Mouse (Mus musculus): Measurements from ENCODE around the gene Sdf4.

The Sdf4 gene

DNA sequence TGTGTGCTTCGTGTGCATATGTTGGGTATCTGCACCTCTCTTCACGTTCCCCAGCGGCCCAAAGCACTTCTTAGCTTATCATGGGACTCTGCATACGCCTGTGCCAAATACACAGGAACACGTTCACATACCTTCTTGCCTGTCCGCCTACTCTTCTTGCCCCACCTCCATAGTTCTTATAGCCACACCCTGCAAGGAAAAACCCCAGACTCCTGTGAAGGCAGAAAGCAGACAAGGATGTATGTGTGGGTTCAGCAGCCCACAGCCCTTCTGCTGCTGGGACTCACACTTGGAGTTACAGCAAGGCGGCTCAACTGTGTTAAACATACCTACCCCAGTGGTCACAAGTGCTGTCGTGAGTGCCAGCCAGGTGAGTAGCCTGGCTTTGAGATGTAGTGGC lies 21.0 kb downstream of the Sdf4 start, which contains the start of gene Tnfrsf4:
TSS of gene Tnfrsf4 (plus strand) at position 207 of the 400 bp plus-strand sequence.
- DNase-seq = no peak

DNA sequence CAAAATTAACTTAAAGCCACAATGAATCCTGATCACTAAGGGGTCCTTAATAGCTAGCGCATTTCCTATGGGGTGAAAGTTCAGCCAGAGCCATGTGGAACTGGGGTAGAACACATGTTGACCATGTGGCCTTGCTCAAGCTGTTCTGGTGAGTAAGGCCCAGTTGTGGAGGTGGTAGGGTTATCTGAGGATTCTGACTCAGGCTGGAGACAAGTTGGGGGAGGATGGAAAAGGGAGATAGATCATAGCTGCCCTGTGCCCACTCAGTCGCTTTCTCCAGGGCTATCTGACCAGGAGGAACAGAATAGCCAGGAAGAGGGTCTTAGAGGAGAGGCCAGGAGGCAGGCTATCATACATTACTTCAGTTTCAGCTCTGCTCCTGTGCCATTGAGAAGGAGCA lies 21.8 kb downstream of the Sdf4 start:
- no peak for DNase-seq

DNA sequence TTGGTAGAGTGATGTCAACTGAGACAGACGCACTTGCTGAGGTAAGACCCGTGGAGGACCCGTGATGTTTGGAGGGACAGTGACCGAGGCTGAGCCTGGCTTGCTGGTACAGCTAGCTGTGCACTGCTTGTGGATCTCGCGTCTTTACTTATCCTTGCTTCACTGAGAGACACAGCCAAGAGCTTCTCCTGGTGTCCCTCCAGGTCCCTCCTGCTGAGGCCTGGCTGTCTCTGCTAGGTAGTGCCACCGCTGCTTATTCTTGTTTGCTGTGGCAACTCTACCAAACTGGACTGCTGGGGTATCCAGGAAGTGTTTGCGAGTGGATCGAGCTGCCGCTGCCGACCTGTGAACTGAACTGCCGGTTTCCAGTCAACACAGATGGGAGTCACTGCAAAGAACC lies 27.1 kb downstream of the Sdf4 start:
- DNase-seq = no peak

DNA sequence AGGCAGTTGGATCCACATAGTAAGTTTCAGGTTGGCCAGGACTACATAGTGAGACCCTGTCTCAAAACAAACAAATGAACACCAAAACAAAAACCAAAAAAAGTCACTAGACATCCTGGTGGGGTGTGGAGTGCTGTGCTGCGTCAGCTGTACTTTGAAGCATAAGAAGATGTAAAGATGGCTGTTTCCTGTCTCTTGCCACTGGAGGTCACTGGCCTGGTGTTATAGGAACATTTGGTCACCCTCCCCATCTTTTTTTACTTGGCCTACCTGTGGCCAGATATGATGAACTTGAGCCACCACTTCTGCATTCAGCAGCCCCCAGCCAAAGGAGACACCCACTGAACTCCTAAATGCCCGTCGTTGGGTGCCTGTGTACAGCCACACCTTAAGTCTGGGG lies 28.7 kb downstream of the Sdf4 start:
- DNase-seq = no peak

DNA sequence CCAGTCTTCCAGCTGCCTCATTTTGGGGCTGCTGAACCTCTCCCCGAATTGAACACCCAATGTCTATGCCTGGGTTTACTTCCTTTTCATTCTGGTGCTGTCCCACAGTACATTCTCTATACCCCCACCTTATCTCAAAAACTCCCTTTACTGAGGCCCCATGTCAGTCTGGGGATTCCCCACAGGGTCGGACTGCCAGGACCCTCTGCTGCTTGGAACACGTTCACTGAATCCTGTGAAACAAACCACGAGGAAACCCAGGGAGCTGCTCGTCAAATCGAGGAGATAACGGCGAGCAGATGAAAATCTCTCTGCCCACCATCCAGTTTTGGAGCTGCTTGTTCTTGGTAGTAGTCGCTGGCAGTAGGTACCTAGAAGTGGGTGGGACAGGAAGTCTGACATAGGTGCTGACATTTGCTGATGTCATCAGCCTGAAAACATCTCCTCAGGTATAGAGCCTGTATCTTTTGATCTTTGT lies 29.3 kb downstream of the Sdf4 start:
- peak; percentile 46 for DNase-seq

DNA sequence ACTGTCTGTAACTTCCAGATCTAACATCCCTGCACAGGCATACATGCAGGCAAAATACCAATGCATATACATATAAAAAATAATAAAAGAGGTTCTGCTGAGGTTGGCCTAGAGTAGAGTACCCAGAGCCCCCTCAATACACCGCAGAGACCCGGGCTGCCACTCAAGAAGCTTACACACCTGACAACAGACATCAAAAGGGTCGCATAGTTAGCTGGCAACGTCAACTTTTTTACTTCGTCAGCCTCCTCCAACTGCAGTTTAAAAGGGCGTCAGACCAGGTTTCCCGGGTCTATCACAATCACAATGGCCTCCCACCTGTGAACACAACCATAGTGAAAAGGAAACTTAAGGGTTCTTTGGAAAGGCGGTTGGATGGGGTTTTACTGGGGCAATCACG lies 30.8 kb downstream of the Sdf4 start:
- peak; percentile 54 for DNase-seq

DNA sequence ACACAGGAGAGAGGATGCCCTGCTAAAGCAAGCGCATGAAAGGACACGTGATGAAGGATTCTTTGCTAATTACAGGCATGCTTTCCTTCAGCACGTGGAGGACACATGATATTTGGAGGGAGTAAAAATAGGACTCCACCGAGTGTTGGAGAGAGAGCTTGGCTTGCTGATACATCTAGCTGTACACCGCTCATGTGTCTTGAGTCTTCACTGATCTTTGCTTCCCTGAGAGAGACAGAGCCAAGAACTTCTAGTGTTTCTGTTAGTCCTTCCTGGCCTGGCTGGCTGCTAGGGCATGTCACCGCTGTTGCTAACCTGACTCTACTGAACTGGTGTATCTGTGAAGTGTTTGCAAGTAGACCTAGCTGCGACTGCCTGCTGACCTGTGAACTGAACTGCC lies 31.5 kb downstream of the Sdf4 start:
- DNase-seq = no peak

DNA sequence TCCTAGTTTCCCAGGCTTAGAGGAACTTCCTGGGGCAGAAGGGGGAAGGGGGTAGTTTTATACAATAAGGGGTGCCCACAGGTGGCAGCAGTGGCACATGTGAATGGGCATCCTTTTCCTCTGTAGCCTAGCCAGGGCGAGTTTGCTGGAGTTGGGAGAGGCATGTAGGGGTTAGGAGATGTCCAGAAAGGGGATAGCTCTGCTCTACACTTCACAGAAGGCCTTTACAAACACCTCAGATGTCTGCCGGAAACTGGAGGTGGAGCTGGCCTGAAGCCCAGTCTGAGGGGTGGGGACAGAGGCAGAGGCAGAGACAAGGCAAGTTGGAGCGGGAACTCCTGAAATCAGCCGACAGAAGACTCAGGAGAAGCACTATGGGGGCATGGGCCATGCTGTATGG lies 33.3 kb downstream of the Sdf4 start, which contains the start of gene Tnfrsf18:
TSS of gene Tnfrsf18 (plus strand) at position 152 of the 400 bp plus-strand sequence.
- peak; percentile 81 for DNase-seq

DNA sequence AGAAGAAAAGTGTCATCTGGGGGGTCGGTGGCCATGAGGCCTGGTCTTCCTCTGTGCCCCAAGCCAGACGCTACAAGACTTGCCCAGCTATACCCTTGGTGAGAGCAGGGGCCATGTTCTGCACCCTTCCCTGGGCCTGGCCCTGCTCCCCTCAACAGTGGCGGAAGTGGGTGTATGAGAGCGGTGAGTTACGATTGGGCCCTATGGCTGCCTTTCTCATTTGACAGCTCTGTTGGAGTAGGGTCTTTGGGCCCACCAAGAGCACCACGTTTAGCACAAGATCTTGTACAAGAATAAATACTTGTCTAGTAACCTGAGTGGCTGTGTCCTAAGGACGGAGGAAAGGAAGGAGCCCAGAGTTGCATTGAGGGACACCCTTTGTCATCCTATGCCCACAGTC lies 35.9 kb downstream of the Sdf4 start:
- DNase-seq = no peak

DNA sequence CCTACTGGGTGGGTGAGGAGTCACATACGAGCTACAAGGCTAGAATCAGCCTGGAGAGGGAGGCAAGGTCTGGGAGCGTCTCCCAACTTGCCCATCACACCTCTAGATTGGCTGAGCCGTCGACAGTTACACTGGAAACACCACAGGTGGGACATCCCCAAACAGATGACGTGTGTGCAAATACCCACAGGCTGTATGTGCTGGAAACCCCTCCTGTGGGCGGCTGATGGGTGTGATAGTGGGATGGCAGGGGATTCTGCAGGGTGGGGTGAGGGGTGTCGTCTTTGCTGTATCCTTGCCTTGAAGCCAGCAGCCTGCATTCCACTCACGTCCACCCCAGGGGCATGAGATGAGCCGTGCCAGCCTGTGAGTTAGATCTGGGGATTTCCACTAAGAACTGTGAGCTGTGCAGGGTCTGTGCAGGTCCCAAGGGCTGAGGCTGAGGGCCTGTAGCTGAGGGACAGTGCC lies 38.0 kb downstream of the Sdf4 start:
- no peak for DNase-seq

DNA sequence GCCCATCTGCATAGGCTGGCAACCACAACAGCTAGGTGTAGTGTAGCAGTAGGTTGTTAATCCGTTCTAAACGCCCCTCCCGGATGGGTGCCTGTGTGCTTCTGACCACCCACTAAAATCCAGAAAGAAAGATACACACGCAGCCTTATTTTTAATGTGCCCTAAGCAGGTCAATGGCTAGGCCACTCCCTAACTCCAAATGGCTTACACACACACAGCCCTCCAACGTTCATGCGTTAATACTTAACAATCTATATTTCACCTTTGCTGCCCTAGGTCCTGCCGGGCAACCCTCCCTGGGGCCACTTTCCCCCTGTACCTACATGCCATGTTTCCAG lies 38.6 kb downstream of the Sdf4 start:
- DNase-seq = no peak

DNA sequence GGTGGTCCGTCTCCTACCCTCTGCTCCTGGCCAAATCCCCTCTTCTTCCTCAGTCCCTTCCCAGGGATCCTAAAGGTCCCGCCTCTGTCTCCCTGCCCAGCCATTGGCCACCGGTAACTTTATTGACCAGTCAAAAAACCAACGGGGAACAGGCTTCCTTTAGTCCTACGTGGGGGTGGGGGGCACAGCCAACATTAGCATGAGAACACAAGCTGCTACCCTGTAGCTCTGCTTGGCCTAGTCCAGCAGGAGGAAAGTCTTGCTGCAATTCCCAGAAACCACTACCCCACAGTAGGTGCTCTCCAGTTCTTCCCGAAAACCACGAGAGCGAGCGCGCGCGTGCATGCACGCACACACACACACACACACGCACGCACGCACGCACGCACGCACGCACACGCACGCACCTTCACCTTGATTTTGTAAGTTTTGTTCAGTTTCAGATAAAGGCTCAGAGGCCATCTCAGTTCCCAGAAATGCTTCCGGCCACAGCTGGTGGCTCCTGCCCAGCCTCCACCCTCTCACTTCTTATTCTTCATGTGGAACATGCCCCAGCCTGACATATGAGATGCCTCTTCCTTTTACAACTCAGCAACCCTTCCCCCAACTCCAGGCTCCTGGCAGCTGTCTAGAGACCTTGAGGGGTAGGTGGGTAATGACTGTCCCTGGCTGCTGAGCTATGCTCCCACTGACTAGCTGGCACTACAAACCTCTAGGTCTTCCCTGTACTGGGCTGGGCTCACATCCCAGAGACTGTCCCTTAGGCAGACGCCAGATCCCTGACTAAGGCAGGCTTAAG lies 39.1 kb downstream of the Sdf4 start:
- peak; percentile 66 for DNase-seq

DNA sequence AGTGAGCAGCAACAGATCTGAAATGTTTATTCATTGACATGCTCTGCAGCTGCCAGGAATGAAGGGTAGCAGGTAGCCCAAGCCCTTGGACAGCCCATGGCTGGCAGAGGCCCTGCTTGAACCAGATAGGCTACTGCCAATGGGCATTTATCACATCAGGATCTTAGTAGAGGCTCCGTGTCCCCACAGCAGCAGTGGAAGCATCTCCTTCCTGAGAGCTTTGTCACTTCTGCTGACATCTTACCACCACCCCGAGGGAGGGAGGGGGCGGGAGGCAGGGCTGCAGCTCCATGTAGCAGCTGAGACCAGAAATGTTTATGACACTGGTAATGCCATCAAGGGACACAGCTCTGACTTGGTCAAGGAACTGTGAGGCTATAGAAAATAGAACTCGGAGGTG lies 40.2 kb downstream of the Sdf4 start:
- peak; percentile 54 for DNase-seq

DNA sequence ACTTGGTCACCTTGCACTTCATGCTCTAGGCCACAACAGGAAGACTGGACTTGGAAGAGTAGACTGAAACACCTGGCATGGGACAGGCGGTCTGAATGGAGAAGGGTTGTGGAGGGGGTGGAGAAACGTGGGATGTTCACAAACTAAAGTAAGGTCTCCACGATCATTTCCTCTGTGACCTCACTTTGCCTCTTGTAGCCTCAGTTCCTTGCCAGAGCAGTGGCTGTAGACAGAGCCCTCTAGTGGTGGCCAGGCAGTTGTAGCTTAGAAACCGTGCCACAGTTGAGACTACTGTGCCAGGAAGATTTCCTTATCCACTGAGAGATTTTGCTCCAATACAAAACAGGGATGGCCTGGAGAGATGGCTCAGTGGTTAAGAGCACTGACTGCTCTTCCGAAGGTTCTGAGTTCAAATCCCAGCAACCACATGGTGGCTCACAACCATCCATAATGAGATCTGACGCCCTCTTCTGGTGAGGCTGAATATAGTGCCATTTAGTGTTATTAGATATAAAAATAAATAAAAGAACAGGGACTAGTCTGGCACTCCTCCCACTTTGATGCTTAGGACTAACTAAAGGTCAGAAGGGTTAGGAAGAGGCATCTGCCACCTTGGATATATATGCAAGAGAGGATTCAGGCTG lies 40.9 kb downstream of the Sdf4 start:
- DNase-seq = peak; percentile 75

DNA sequence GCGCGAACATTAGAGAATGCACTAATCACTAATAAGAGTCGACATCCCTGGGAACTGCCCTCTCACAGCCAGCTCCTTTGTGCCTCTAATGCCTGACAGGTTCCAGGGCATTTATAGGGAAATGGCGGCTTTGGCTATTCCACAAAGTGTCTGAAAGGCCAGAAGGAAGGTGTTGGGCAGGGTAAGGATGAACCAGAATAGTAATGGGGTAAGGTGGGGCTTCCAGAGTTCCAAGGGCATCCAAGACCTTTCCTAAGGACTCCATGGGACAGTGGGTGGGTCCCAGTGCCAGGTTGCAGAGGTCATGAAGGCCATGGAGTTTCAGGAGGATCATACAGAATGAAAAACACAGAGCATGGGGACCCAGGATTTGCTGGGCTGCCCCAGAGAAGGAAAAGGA lies 41.6 kb downstream of the Sdf4 start:
- no peak for DNase-seq

DNA sequence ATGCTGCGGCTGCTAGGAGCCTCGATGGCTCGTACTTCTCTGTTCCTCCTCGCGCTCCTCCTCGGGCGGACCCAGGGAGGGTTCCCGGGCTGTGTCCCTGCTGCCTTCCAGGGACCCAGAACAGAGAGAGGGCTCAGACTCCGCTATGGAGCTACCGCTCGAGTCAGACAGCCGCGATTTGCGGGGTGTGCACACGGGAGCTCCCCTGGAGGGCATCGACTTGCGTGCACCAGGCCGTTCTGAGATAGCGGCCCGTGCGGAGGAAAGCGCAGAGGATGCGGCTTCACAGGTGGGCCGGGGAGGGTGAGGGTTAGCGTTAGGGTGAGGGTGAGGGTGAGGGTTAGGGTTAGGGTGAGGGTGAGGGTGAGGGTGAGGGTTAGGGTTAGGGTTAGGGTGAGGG lies 42.2 kb downstream of the Sdf4 start:
- no peak for DNase-seq

DNA sequence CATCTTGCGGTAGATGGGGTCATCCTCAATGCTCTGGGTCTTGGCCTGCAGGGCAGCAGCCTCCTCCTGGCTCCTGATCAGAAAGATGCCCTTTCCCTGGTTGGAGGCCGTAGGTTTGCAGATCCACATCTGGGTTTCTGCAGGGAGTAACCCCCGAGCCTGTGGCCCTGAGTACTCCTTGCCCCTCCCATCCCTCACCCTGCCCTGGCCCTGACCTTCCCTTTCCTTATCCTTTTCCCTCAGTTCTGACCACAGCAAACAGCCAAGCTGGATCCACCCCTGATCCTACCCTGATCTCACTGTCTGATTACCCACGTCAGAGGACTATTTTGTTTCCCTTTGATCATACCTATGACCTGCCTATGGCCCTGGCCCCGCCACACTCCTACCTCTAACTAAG lies 52.1 kb downstream of the Sdf4 start:
- no peak for DNase-seq

DNA sequence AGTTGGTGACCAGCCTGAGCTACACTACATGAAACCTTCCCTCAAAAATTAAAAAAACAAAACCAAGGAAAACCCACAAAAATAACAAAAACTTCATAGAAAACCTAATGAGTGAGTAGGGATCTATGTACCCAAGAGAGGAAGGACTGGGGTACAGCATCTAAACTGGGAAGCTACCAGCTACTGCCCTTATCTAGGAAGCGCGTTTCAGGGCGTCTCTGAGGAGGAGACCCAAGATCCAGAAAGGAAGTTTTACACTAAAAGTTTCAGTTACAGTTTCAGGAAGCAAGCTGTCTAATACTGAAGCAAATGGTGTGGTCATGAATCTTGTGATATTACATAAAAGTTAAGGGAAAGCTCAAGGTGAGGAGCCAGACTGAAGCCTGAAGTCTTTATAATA lies 57.1 kb downstream of the Sdf4 start:
- no peak for DNase-seq

DNA sequence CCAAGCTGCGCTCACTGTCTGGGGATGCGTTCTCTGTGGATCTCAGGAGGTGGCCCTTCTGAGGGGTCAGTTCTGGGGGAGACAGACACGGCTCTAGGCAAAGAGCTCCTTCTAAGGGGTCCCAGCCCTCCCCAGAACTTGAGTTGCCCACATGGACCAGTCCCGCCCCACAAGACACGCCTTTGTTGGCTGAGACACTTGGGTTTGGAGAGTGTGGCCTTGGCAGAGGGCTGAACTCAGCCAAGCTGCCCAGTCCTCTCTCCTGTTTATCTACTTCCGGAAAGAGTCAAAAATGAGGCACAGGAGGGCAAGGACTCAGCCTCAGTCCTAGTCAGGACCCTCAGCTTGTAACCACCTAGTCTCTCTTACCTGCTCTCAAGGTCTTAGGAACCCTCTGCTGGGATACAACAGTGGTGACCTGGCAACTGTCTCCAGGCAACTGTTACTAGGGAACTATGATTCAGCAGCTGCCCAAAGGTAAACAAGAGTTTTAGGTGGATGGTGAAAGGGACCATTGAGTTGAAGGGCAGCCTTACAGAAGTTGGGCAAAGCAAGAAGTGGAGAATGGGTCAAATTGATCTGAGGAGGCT lies 57.8 kb downstream of the Sdf4 start:
- no peak for DNase-seq

DNA sequence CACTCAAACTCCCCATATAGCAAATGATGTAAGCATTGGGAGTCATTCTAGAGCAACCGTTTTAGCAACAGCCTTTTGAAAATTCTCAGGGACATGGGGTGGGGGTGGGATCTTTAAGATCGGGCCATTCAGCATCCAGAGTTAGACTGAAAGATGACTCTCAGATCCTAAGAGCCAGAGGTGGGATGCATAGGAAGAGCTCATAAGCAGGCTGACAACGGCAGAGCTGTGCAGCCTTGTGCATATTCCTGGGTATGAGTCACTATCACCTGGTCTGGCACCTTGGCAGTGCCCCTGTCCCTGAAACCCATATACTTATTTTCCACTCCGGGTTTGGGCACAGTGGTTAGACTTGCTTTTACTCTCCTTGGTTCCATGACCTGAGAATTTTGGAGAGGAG lies 60.4 kb downstream of the Sdf4 start:
- no peak for DNase-seq

DNA sequence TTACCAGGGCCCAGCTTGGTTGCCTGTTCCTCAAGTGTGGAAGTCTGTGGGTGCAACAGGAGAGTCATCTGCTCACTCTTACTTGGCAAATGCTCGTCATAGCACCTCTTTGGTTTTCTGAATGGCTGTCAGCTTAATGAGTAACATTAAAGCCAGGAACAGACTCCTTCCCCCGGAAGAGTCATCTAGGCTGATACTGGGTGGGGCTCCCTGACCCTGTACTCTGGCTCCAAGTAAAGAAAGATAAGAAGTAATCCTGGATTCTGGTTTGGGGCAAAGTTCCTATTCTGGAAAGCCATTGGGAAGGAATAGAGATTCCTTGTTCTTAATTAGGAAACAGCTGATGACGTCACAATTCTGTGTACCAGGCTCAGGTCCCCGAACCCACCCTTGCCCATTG lies 61.5 kb downstream of the Sdf4 start:
- DNase-seq = no peak

DNA sequence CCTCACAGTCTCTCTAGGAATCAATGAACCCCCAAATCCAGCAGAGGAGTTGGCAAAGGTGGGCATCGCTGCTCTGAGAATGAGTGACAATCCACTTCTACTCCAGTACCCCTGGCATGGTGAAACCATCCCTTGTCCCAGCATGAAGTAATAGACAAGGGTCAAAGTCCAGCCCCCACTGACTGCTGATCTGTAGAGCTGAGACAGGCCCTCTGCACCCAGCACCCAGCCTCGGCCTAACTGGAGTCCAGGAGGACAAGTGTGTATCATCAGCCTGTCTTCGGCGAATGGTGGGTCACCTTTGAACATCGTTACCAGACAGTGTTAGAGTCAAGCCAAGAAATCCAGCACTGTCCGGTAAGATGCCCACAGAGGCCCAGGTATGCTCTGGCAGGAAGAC lies 61.9 kb downstream of the Sdf4 start:
- no peak for DNase-seq

DNA sequence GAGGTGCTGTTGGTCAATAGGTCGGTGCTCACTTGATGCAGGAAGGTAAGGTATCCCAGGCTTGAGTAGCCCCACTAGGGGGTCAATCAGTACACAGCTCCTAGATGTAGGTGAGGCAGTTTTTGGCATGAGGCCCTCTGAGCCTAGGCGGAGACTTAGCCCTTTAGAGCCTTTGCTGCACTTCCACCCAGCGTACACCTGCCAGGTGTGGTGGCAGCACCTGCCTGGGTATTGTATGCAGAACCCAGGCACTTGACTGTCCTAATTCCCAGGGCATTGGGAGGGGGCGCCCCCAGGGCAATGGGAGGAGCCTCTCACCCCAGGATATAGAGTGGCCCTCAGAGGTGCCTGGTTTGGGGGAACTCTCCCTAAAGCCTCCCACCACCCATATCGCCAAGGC lies 62.5 kb downstream of the Sdf4 start:
- no peak for DNase-seq

DNA sequence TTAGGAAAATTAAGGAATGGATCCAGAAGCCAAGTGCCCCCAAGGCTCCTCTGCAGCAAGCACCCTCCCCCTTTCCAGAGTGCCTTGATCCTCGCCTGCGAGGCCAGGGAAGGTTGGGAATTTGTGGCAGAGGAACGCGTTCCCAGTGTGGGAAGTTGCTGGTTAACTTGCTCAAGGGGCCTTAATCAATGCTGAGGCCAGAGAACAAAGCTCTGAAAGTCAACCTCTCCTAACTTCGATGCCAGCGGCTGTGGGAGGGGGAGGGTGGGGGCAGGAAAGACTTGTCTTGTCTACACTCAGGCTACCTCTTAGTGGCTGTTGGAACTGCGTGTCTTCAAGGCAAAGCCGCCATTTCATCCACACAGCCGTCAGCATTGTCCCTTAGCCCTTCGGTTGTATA lies 65.0 kb downstream of the Sdf4 start:
- DNase-seq = no peak
